Comparison of ENCODE assay signal across 29 mouse cellular contexts in the genomic region with DNA sequence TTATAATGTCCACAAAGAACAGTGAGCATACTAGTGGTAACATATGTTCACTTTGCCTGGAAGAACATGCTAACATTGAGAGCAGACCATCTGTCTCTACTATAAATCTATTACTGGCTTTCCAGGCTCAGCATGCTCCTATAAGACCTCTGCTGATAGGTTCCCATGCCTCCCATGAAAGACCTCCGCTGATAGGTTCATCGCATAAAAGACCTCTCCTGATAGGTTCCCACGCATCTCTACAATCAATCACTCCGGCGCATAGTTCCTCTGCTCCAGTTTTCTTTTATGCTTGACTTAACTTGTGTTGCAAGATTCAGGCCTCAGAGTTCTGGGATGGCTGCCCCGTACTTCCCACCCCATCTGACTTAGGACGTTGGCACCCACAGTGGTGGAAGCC.
DNase-seq lines count a peak whose midpoint lies in the region; ATAC-seq and TF ChIP-seq lines count a peak whose summit lies in the region.
"Had no signal": no experiment of that assay in that cellular context is flagged by ENCODE, and none has a peak within 500 bp of the region (broad histone marks: within the 10 kb centered on the region; RNA-seq: fewer than 3 reads in every experiment).

No protein-coding gene starts in this region.

- H3K4me1 ChIP-seq in hindbrain, postnatal 0 days (ENCODE audit: insufficient read depth, low read length) = no peaks in the 10 kb centered on the region
- H3K4me1 ChIP-seq in hindbrain, embryonic 10.5 days (replicated peaks) = peaks cover 27% of the 10 kb centered on the region
- H3K4me1 ChIP-seq in neural tube, embryonic 15.5 days = 0 out of 2 replicates have a peak, but pooled peaks cover 4% of the 10 kb centered on the region
- H3K4me1 ChIP-seq in intestine, embryonic 15.5 days (replicated peaks) = no peaks in the 10 kb centered on the region
- H3K4me1 ChIP-seq: heart, embryonic 15.5 days; liver, embryonic 13.5 days had no signal

- H3K4me3 ChIP-seq in hindbrain, postnatal 0 days (ENCODE audit: low read length) = no peak overlapping the region
- no peak overlapping the region for H3K4me3 ChIP-seq in hindbrain, embryonic 10.5 days
- H3K4me3 ChIP-seq in neural tube, embryonic 15.5 days (replicated peaks) = no peak overlapping the region
- H3K4me3 ChIP-seq in intestine, embryonic 15.5 days (replicated peaks) = no peak overlapping the region
- H3K4me3 ChIP-seq: embryonic facial prominence, embryonic 15.5 days; forebrain, embryonic 12.5 days; heart, embryonic 10.5 days; heart, embryonic 15.5 days; kidney, embryonic 15.5 days; limb, embryonic 15.5 days; liver, embryonic 13.5 days; midbrain, embryonic 12.5 days had no signal

- no peaks in the 10 kb centered on the region for H3K36me3 ChIP-seq in hindbrain, postnatal 0 days (ENCODE audit: insufficient read depth, low read length)
- no peaks in the 10 kb centered on the region for H3K36me3 ChIP-seq in hindbrain, embryonic 10.5 days
- H3K36me3 ChIP-seq in neural tube, embryonic 15.5 days = no peaks in the 10 kb centered on the region
- no peaks in the 10 kb centered on the region for H3K36me3 ChIP-seq in intestine, embryonic 15.5 days
- H3K36me3 ChIP-seq: embryonic facial prominence, embryonic 15.5 days; forebrain, embryonic 12.5 days; heart, embryonic 10.5 days; heart, embryonic 15.5 days; kidney, embryonic 15.5 days; limb, embryonic 15.5 days; liver, embryonic 13.5 days; midbrain, embryonic 12.5 days had no signal

- H3K9ac ChIP-seq in hindbrain, postnatal 0 days (replicated peaks; ENCODE audit: low read length) = no peak overlapping the region
- no peak overlapping the region for H3K9ac ChIP-seq in neural tube, embryonic 15.5 days (replicated peaks)
- no peak overlapping the region for H3K9ac ChIP-seq in intestine, embryonic 15.5 days
- H3K9ac ChIP-seq: embryonic facial prominence, embryonic 15.5 days; forebrain, embryonic 12.5 days; heart, embryonic 15.5 days; kidney, embryonic 15.5 days; limb, embryonic 15.5 days; liver, embryonic 13.5 days; midbrain, embryonic 12.5 days had no signal

- H3K4me2 ChIP-seq in hindbrain, postnatal 0 days (ENCODE audit: low read depth, low read length) = no peak overlapping the region
- H3K4me2 ChIP-seq in neural tube, embryonic 15.5 days = no peak overlapping the region
- H3K4me2 ChIP-seq in intestine, embryonic 15.5 days (replicated peaks) = no peak overlapping the region
- H3K4me2 ChIP-seq: embryonic facial prominence, embryonic 15.5 days; forebrain, embryonic 12.5 days; heart, embryonic 15.5 days; kidney, embryonic 15.5 days; limb, embryonic 15.5 days; liver, embryonic 13.5 days; midbrain, embryonic 12.5 days had no signal

- WGBS in hindbrain, postnatal 0 days = 74% methylated on average over 7 of the region's 7 CpGs
- WGBS in hindbrain, embryonic 10.5 days = 91% methylated on average over 7 of the region's 7 CpGs
- WGBS in neural tube, embryonic 15.5 days = 70% methylated on average over 7 of the region's 7 CpGs
- WGBS in intestine, embryonic 15.5 days = 91% methylated on average over 7 of the region's 7 CpGs

- TF ChIP-seq CTCF in hindbrain, postnatal 0 days (IDR thresholded peaks at IDR 0.05; ENCODE audit: low read depth) = no peak

- H3K27me3 ChIP-seq in hindbrain, postnatal 0 days (ENCODE audit: insufficient read depth, low read length) = no peaks in the 10 kb centered on the region
- peaks cover 19% of the 10 kb centered on the region for H3K27me3 ChIP-seq in hindbrain, embryonic 10.5 days (ENCODE audit: insufficient read depth, poor library complexity, severe bottlenecking)
- no peaks in the 10 kb centered on the region for H3K27me3 ChIP-seq in neural tube, embryonic 15.5 days (replicated peaks)
- no peaks in the 10 kb centered on the region for H3K27me3 ChIP-seq in intestine, embryonic 15.5 days (replicated peaks)
- H3K27me3 ChIP-seq: embryonic facial prominence, embryonic 15.5 days; forebrain, embryonic 12.5 days; heart, embryonic 15.5 days; kidney, embryonic 15.5 days; limb, embryonic 15.5 days; liver, embryonic 13.5 days had no signal

- peak; percentile 82 for ATAC-seq in hindbrain, postnatal 0 days
- peak; percentile 50; the same call in 1 of the 2 replicates for ATAC-seq in neural tube, embryonic 15.5 days (ENCODE audit: low FRiP score)
- ATAC-seq in intestine, embryonic 15.5 days = no peak
- ATAC-seq: lung, postnatal 0 days; Patski had no signal

- H3K27ac ChIP-seq in hindbrain, postnatal 0 days = no peak overlapping the region
- H3K27ac ChIP-seq in hindbrain, embryonic 10.5 days = no peak overlapping the region
- H3K27ac ChIP-seq in neural tube, embryonic 15.5 days (replicated peaks) = no peak overlapping the region
- H3K27ac ChIP-seq in intestine, embryonic 15.5 days = no peak overlapping the region
- H3K27ac ChIP-seq: embryonic facial prominence, embryonic 15.5 days; forebrain, embryonic 12.5 days; heart, embryonic 10.5 days; heart, embryonic 15.5 days; kidney, embryonic 15.5 days; limb, embryonic 15.5 days; liver, embryonic 13.5 days; midbrain, embryonic 12.5 days had no signal

- H3K9me3 ChIP-seq in hindbrain, postnatal 0 days (ENCODE audit: low read length) = no peaks in the 10 kb centered on the region
- H3K9me3 ChIP-seq in hindbrain, embryonic 10.5 days = no peaks in the 10 kb centered on the region
- no peaks in the 10 kb centered on the region for H3K9me3 ChIP-seq in neural tube, embryonic 15.5 days (replicated peaks)
- H3K9me3 ChIP-seq in intestine, embryonic 15.5 days = no peaks in the 10 kb centered on the region
- H3K9me3 ChIP-seq: embryonic facial prominence, embryonic 15.5 days; forebrain, embryonic 12.5 days; heart, embryonic 10.5 days; heart, embryonic 15.5 days; kidney, embryonic 15.5 days; limb, embryonic 15.5 days; liver, embryonic 13.5 days; megakaryocyte, embryonic 14.5 days; midbrain, embryonic 12.5 days had no signal

- peak; percentile 40 to 47 for DNase-seq in cerebellum, postnatal 10 days
- DNase-seq in cerebellum, postnatal 4 days (ENCODE audit: low spot score in 2 of 2) = no peak
- peak; percentile 48 for DNase-seq in hindbrain, postnatal 0 days (ENCODE audit: low spot score)
- DNase-seq in hindbrain, embryonic 10.5 days (ENCODE audit: low spot score) = no peak
- DNase-seq in thymus, postnatal 0 days (ENCODE audit: low spot score) = peak; percentile 26
- no peak for DNase-seq in thymus, postnatal 10 days (ENCODE audit: low spot score in 2 of 2)
- DNase-seq: adrenal gland, postnatal 25 days; cerebellum, adult 2 months; cerebellum, postnatal 36 days; gastrocnemius, postnatal 25 days; heart, postnatal 36 days; kidney, adult 18-20 months; kidney, postnatal 36 days; left cerebral cortex, postnatal 4 days; liver, embryonic 13.5 days; right cerebral cortex, postnatal 14 days; thymus, postnatal 25 days had no signal

Comparison
In these comparisons a context has a peak if more than half of its experiments do, and no peak if none do; other contexts are left out.
1. DNase-seq: peak in cerebellum, postnatal 10 days (2 of 2), hindbrain, postnatal 0 days (single experiment) and thymus, postnatal 0 days (single experiment); none in cerebellum, postnatal 4 days (0 of 2), hindbrain, embryonic 10.5 days (single experiment) and thymus, postnatal 10 days (0 of 2).